Mouse (Mus musculus): ENCODE measurements around the gene Ptchd3.

The Ptchd3 gene

DNA sequence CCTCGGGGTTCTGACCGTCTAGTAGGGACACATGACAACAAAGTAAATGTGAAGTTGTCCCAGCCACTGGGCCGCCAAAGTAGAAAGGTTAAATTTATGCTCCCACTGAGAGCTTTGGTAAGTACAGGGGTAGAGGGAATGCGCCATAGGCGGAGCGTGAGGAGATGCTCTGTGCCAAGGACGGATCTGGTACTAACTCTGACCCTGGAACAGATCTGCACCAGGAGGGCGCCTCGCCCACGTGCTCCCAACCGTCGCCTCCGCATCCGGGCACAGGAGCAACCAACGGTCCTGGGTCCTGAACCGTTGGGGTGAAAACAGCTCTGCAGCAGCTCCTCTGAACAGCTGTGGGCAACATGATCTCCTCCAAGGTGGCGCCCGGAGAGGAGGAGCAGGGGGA, at the start of gene Ptchd3:
Gene Ptchd3 (plus strand): TSS at position 301 of the 400 bp plus-strand sequence.
- DNase-seq (ENCODE audit: low read depth, low spot score) = no peak

DNA sequence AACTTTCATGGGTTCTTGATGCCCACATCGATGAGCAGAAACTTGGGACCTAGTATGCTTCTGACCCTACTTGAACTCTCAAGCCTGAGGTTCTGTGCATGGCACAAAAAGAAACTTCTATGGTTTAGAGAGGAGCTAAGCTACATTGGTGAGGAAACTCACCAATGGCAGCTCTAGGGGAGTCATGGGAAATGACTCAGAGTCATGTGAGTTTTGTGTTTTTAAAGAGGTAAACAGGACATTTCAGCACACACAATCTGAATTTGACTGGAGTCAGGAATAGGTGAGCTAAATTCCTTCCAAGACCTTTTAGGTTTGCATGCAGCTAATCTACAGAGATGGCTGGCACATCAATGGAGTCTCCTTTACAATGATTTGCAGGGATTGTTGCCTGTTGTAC, 48.2 kb upstream of the Ptchd3 start:
- no peak for DNase-seq (ENCODE audit: low read depth, low spot score)

DNA sequence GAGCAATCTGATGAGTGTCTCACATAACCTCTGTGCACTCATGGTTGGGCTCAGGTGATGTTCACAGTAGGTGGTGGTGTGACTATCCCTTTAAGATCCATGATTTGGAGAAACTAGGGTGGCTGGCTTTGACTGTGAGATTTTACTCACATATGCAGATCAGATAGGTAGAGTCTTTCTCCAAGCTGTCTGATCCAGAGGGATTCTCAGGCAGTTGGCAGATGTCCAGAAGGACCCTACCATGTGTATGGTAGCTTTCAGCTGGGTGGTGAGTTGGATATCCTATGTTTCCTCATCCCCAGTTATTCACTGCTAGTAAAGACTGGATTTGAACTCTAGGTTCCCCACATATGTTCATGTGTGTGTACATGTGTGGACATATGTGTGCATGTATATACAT, 42.6 kb upstream of the Ptchd3 start:
- DNase-seq (ENCODE audit: low read depth, low spot score) = no peak

DNA sequence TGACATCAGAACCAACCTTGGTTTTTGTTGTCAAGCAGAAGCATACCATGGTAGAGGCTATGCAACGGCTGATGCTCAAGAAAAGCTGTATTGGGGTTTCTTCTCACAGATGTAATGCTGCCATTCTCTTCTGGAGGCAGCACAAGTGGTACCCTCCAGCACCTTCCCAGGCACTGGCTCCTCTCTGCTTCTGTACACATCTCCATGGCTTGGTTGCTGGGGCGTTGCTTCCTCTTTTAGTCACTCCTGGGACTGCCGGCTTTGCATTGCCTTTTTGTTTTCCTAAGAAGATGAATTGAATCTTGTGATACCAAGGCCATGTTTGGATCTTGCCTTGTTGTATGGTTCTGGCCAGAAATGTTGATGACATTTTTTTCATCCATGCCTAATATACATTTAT, 40.5 kb upstream of the Ptchd3 start:
- DNase-seq (ENCODE audit: low read depth, low spot score) = no peak

DNA sequence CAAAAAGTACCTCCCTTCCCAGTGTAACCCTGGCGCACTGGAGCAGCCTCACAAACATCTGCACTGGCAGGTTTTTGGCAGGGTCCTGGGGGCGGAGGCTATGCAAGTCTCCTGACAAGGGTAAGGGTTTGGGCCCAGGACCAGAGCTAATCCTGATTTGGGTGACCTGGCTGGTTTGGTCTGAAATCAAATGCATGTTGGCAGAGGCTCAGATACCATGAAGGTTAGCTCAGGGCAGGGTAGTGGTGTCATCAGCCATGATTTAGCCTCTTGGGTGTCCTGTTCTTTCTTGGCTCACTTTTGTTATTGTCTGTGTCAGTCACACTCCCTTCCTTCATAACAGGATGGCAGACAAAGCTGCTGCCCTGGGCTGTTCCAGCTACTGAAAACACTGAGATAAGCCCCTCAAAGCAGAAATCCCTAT, 39.4 kb upstream of the Ptchd3 start:
- peak; percentile 81 for DNase-seq (ENCODE audit: low read depth, low spot score)

DNA sequence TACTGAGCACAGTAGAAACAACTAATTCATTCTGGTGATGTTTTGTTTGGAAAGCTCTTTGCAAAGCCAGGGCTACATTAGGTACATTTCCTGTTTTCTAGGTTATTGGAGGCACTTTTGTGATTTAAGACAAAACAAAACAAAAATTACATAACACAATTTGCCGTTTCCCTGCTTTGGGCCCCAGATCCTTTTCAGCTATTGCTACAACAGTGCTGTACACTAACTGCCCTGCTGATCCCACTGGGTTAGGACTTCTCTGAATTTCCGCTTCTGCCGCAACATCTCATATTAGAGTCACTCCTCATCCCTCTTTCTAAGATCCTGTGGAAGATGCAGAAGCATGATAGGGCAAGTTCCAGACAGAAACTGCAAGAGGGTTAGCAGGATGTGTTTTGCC, 38.6 kb upstream of the Ptchd3 start:
- DNase-seq (ENCODE audit: low read depth, low spot score) = no peak

DNA sequence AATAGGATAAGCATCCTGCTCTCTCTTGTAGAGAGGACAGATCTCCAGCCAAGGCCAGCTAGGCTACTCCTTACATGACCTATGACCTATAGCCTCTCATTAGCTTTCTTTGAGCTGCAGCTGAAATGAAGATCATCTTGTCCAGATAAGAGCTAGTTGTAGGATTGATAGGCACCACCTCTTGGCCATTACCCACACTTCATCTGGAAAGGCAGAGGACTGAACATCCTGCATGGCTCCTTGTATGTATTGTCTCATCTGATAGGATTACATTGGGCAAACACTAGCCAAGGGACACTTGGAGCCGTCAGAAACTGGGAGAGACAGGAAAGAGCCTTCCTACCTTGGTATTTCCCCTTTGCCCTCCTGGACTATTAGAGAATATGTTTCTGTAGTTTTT, 38.1 kb upstream of the Ptchd3 start:
- DNase-seq (ENCODE audit: low read depth, low spot score) = no peak

DNA sequence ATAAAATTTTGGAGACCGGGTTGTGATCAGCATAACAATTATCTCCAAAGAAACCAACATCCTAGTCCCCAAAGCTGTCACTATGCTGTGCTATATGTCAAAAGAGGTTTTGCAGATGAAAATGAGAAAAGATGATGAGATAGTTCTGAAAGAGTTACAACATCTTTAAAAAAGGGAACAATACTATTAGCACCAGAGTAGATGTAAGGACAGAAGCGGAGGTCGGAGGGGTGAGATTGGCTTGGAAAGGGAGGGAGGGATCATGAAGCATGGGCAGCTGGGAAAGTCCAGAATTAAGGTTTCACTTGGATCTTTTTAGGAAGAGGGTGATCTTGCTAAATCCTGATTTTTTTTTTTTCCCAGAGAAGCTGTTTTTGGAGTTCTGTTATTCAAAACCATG, 36.5 kb upstream of the Ptchd3 start:
- no peak for DNase-seq (ENCODE audit: low read depth, low spot score)

DNA sequence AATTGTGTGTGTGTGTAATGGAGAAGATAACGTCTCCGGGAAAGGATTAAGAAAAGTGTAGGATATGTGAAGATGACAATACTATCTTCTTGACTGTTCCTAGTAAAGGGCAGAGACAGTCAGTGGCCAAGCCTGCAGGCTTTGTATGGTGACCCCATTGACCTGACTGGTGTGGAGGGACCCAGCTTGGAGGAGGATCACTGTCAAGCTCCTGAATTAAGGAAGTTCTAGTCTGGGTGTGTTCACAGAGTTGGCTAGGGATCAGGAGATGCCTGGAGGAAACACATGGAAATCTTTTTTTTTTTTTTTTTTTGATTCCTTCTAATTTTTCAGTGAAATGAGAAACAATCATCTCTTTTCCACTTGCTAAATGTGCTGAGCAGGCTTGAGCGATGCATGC, 35.9 kb upstream of the Ptchd3 start:
- DNase-seq (ENCODE audit: low read depth, low spot score) = no peak

DNA sequence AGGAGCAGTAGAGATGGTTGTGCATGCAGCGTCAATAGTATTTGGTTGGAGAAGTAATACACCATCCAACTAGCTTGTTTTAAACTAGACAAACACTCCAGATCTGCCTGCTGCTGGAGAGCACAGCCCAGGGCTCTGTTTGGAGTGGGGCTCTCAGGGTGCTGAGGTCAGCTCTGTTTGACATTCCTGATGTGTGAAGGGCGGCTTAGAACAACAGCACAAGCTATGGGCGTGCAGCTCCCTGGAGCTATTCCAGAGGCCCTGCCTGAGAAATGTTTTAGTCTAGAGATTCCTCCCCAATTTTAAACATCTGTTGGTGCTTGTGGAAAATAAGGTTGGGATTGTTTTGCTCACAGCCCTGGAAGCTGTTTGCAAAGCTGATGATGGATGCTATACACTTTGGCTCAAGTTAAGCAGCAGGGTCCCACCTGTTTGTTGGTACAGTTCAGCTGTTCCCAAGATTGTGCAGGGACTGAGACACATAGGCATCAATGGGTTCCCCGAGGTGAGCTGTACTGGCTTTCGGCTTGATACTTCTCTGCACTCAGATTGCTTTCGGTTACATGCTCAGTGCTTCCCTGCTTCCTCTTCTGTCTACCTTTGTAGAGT, 35.4 kb upstream of the Ptchd3 start:
- peak; percentile 56 for DNase-seq (ENCODE audit: low read depth, low spot score)

DNA sequence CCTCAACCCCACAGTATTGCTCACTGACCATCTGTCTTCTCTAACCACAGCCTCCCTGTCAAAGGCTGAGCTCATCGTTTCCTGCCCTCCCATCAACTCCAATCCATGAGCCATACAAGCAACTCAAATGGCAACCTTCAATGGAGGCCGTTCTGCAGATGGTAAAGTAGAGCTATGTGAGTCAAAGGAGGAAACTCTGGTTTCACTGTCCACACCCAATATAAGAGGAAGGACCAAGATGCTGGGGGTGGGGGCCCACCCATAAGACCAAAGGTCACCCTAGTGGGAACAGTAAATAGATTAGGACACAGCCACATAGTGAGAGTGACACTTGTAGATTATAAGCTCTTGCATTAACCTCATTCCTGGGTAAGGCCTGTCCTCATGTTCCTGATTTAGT, 34.1 kb upstream of the Ptchd3 start:
- DNase-seq (ENCODE audit: low read depth, low spot score) = peak; percentile 28

DNA sequence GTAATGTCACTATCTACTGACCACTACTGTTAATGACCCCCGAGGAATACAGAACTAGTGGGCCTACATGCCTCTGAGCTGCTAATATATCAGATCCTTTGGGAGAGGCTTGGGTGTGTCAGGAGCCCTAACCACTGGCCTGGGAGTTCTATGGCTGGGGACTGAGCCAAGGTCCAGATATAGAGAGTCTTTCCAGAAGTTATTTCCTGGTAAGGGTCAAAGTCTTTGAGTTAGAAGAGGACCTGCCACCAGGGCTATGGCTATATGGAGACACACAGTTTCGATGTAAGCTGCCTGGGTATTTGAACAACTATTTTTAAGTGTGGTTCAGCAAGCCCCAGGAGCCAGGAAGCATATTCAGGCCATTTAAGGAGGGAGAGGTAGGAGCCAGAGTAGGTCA, 31.5 kb upstream of the Ptchd3 start:
- DNase-seq (ENCODE audit: low read depth, low spot score) = no peak

DNA sequence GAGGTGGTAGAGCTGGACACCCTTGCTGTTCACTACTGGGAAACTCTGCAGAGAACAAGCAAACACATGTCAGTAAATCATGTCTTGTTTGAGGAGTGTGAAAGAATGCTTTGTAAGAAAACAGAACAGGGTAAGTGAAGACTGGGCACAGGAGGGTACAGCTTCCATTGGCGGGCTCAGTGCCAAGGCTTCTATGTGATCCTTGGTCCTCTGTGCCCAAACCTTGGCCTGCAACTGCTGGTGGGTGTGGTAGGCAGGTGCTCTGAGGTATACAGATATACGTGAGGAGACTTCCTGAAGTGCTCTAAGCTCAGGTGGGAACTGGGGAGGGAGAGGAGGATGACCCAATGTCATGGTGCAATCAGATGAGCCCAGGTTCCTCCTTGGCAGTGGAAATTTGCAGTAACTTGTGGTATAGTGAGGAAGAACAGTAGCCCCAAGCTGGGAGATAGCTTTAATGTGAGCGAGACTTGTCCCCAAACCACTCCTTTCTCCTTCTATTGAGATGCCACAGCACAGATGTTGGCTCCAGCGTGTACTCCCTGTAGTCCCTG, 30.2 kb upstream of the Ptchd3 start:
- DNase-seq (ENCODE audit: low read depth, low spot score) = no peak

DNA sequence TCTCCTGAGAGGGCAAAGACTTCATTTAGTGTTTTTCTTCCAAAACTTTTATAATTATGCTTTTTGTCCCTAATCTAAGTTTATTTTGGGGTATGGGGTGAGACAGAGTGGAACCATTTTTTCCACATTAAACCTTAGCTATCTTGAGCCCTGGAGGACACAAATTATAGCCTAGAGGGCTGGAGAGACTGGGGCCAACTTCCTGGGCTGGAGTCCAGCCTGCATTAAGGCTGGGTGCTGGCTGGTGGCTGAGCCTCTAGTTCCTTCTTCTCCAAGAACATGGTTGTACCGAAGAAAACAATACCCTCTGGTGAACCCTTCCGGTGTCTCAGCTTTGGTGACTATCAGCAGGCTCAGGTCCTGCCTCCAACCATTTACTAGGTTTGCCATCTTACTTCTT, 27.3 kb upstream of the Ptchd3 start:
- DNase-seq (ENCODE audit: low read depth, low spot score) = no peak

DNA sequence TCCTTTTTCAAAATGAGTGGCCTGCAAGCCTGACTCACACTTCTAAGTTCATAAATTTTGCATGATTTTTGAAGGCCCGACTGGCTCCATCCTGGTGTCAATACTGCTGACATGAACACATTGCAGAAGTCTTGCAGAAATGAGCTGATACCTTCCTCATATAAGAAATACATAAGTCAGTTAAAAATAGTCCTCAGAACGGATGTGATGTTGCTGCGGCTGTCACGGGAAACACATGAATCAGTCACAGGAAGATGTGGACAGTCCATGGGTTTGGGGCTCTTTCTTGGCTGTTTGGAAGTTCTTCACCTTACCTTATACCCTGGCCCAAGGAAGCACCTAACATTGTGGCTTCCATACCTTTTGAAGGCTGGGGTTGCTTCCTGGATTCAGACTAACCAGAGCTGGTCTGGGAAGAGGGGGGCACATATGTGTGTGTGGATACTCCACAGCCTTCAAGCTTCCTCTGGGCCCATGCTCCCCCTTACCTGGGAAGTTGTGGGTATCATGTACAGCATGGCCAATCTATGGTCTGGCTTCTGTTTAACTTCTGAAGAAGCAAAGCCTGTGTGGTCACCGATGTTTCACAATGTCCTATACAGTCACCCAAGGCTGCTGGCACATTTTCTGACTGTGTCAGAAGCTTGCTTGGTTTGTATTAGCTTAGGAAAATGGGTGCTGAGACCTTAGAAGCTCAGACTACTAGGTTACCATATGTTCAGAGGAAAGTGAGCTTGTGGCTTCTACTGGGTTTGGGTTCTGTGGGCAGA, 25.6 kb upstream of the Ptchd3 start:
- no peak for DNase-seq (ENCODE audit: low read depth, low spot score)

DNA sequence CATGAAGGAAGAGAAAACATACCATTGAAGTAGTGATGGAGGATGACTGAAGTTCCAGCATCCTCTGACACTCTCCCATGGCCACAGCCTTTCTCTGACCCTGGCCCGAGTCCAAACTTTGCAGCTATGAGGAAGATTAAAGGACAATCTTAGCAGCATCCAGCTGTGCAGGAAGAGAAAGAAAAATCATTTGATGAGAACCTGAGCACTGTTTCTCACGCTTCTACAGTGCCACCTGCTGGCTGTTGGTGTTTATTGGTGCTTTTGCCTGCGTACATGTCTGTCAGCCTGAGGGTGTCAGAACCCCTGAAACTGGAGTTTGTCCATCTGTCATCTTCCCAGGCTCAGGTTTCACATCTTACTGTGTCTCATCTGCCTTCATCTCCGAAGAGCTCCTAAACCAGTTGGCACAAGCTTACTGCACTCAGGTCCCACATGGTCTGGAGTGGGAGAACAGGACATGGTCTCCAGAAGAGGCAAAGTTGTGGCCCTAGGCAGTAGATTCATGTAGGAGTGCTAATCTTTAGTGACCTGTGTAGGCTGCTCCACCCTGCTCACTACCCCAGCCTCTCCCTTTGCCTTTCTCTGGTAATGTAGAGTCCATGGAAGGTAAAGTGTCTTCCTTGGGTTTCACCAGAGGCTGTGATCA, 21.7 kb upstream of the Ptchd3 start:
- peak; percentile 69 for DNase-seq (ENCODE audit: low read depth, low spot score)

DNA sequence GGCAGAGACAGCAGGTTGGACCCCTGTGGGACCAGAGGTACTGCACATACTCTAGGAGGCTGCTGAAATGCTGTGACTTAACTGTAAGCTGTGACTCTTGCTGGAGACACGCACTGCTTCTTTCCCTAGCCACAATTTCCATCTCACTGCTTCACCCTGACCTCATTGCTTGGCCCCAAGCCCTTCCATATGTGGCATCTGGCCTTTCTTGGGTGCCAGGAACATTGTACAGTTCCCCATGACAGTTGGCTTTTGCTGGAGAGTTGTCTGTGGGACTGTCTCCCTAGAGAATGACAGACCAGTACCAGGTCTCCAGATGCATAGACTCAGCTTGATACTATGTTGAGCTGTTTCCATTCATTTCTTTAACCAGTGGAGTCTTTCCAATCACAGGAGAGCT, 21.2 kb upstream of the Ptchd3 start:
- DNase-seq (ENCODE audit: low read depth, low spot score) = no peak

DNA sequence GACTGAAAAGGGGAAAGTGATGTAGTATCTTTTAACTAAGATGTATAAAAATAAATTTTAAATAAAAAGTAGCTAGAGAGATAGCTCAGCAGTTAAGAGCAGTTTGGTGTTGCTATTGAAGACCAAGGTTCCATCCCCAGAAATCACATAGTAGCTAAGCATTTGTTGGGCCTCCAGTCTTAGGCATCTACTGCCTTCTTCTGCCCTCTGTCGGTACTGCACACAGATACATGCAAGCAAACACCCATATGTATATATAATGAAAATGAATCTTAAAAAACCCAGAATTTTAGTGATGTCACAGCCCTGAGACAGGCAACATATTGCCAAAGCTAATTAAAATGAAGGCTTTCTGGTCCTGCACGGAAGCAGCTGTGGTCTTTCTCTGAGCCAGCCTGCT, 15.9 kb downstream of the Ptchd3 start:
- DNase-seq (ENCODE audit: low read depth, low spot score) = no peak

DNA sequence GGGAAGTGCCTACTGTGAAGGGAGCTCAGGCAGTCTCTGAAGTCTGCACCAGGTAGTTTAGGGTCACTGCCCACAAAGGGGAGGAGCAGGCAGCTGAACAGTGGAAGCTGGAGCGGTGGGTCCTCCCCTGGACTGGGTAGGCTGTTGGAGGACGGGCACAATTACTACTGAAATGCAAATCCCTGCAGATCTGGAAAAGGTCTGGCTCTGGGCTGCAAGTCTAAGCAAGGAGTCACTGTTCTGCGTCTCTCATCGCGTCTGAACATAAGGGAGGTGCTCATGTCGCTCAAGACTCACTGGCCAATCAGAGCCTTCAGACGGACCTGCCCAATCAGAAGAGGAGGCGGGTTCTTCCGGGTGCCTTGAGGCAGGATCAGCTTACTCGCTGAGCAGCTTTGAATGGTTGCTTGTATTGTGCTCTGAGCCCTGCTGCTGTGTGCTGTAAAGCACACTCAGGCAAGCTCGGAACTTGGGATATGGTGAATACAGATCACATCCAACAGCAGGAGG, 17.8 kb downstream of the Ptchd3 start:
- DNase-seq (ENCODE audit: low read depth, low spot score) = peak; percentile 52
